Comparison of ENCODE assay signal across 11 mouse cellular contexts in genomic region chr10:81644716-81645115, GRCm38 (mm10). TPM values are rescaled to one million over a fixed set of nuclear protein-coding genes. Genes with fewer than 3 reads are reported as not detected.
DNase-seq lines count a peak whose midpoint lies in the region; ATAC-seq and TF ChIP-seq lines count a peak whose summit lies in the region.
"Had no signal": no experiment of that assay in that cellular context is flagged by ENCODE, and none has a peak within 500 bp of the region (broad histone marks: within the 10 kb centered on the region; RNA-seq: fewer than 3 reads in every experiment).

No protein-coding gene starts in this region.

- no peak for ATAC-seq in heart, embryonic 12.5 days (ENCODE audit: insufficient number of reproducible peaks, low FRiP score)
- no peak for ATAC-seq in midbrain, postnatal 0 days (ENCODE audit: low FRiP score)
- no peak for ATAC-seq in neural tube, embryonic 13.5 days (ENCODE audit: low read depth)
- no peak for ATAC-seq in intestine, embryonic 16.5 days

- no peak overlapping the region for H3K4me3 ChIP-seq in heart, embryonic 12.5 days
- H3K4me3 ChIP-seq in midbrain, embryonic 10.5 days = peak overlapping the region; percentile 85; the same call in 1 of the 2 replicates
- no peak overlapping the region for H3K4me3 ChIP-seq in midbrain, postnatal 0 days (ENCODE audit: low read depth, low read length)
- peak overlapping the region; percentile 68; the same call in 1 of the 2 replicates for H3K4me3 ChIP-seq in neural tube, embryonic 13.5 days
- no peak overlapping the region for H3K4me3 ChIP-seq in intestine, embryonic 16.5 days (ENCODE audit: low read length)

- peaks cover 30% of the 10 kb centered on the region for H3K4me1 ChIP-seq in heart, embryonic 12.5 days (replicated peaks)
- H3K4me1 ChIP-seq in midbrain, embryonic 10.5 days = peaks cover 41% of the 10 kb centered on the region
- H3K4me1 ChIP-seq in midbrain, postnatal 0 days (ENCODE audit: insufficient read depth, low read length) = peaks cover 18% of the 10 kb centered on the region
- H3K4me1 ChIP-seq in neural tube, embryonic 13.5 days (replicated peaks) = peaks cover 33% of the 10 kb centered on the region
- peaks cover 17% of the 10 kb centered on the region for H3K4me1 ChIP-seq in intestine, embryonic 16.5 days (ENCODE audit: control insufficient read depth, insufficient read depth, low read length)

- H3K4me2 ChIP-seq in heart, embryonic 12.5 days = peak overlapping the region; percentile 89
- no peak overlapping the region for H3K4me2 ChIP-seq in midbrain, postnatal 0 days (ENCODE audit: low read depth, low read length, poor library complexity, severe bottlenecking)
- H3K4me2 ChIP-seq in neural tube, embryonic 13.5 days = no peak overlapping the region
- no peak overlapping the region for H3K4me2 ChIP-seq in intestine, embryonic 16.5 days (ENCODE audit: low read depth, low read length)

- H3K27me3 ChIP-seq in heart, embryonic 12.5 days (replicated peaks) = no peaks in the 10 kb centered on the region
- H3K27me3 ChIP-seq in midbrain, embryonic 10.5 days (ENCODE audit: low read depth, poor library complexity, severe bottlenecking) = peaks cover 24% of the 10 kb centered on the region; the same call in 1 of the 2 replicates
- H3K27me3 ChIP-seq in midbrain, postnatal 0 days (ENCODE audit: insufficient read depth, low read length) = no peaks in the 10 kb centered on the region
- no peaks in the 10 kb centered on the region for H3K27me3 ChIP-seq in neural tube, embryonic 13.5 days
- no peaks in the 10 kb centered on the region for H3K27me3 ChIP-seq in intestine, embryonic 16.5 days (replicated peaks; ENCODE audit: control insufficient read depth, insufficient read depth, low read length)
- H3K27me3 ChIP-seq: lung, embryonic 15.5 days had no signal

- no peaks in the 10 kb centered on the region for H3K9me3 ChIP-seq in heart, embryonic 12.5 days (replicated peaks)
- H3K9me3 ChIP-seq in midbrain, embryonic 10.5 days (replicated peaks) = no peaks in the 10 kb centered on the region
- H3K9me3 ChIP-seq in midbrain, postnatal 0 days (ENCODE audit: low read length) = no peaks in the 10 kb centered on the region
- H3K9me3 ChIP-seq in neural tube, embryonic 13.5 days = no peaks in the 10 kb centered on the region
- H3K9me3 ChIP-seq in intestine, embryonic 16.5 days (ENCODE audit: control insufficient read depth, low read length) = no peaks in the 10 kb centered on the region
- H3K9me3 ChIP-seq: lung, embryonic 15.5 days had no signal

- intact Hi-C loops in heart, postnatal 36 days (cut with DNase I) = loop anchor here (5.0 kb wide), 2 partner anchors 403 to 528 kb away; partner anchors contain the start of gene Zfp873

- H3K36me3 ChIP-seq in heart, embryonic 12.5 days = no peaks in the 10 kb centered on the region
- H3K36me3 ChIP-seq in midbrain, embryonic 10.5 days = no peaks in the 10 kb centered on the region
- 0 out of 2 replicates have a peak, but pooled peaks cover 1% of the 10 kb centered on the region for H3K36me3 ChIP-seq in midbrain, postnatal 0 days (ENCODE audit: insufficient read depth, low read length)
- 0 out of 2 replicates have a peak, but pooled peaks cover 7% of the 10 kb centered on the region for H3K36me3 ChIP-seq in neural tube, embryonic 13.5 days
- H3K36me3 ChIP-seq in intestine, embryonic 16.5 days (ENCODE audit: control insufficient read depth, insufficient read depth, low read length) = no peaks in the 10 kb centered on the region
- H3K36me3 ChIP-seq: lung, embryonic 15.5 days had no signal

- no peak overlapping the region for H3K27ac ChIP-seq in heart, embryonic 12.5 days (ENCODE audit: poor library complexity, severe bottlenecking)
- H3K27ac ChIP-seq in midbrain, embryonic 10.5 days (replicated peaks) = no peak overlapping the region
- no peak overlapping the region for H3K27ac ChIP-seq in midbrain, postnatal 0 days (ENCODE audit: low read depth, low read length)
- H3K27ac ChIP-seq in neural tube, embryonic 13.5 days (replicated peaks) = no peak overlapping the region
- H3K27ac ChIP-seq in intestine, embryonic 16.5 days (ENCODE audit: low read length) = no peak overlapping the region
- H3K27ac ChIP-seq: stomach, postnatal 0 days had no signal

- TF ChIP-seq CTCF in midbrain, postnatal 0 days (IDR thresholded peaks at IDR 0.05) = no peak

- DNase-seq in heart, postnatal 36 days = no peak
- DNase-seq in midbrain, embryonic 10.5 days (ENCODE audit: low spot score) = no peak
- DNase-seq in midbrain, postnatal 0 days (ENCODE audit: low spot score) = no peak
- DNase-seq in cerebellum, postnatal 25 days = peak; percentile 19 to 25
- DNase-seq: adrenal gland, postnatal 36 days; right cerebral cortex, postnatal 25 days had no signal

- 91% methylated on average over 18 of the region's 18 CpGs for WGBS in heart, embryonic 12.5 days
- WGBS in midbrain, embryonic 10.5 days = 89% methylated on average over 18 of the region's 18 CpGs
- WGBS in midbrain, postnatal 0 days = 91% methylated on average over 18 of the region's 18 CpGs
- WGBS in neural tube, embryonic 13.5 days = 86% methylated on average over 18 of the region's 18 CpGs
- 90% methylated on average over 18 of the region's 18 CpGs for WGBS in intestine, embryonic 16.5 days

- no peak overlapping the region for H3K9ac ChIP-seq in heart, embryonic 12.5 days
- no peak overlapping the region for H3K9ac ChIP-seq in midbrain, postnatal 0 days (replicated peaks; ENCODE audit: low read length, poor library complexity, severe bottlenecking)
- peak overlapping the region; percentile 96; the same call in 1 of the 2 replicates for H3K9ac ChIP-seq in neural tube, embryonic 13.5 days
- H3K9ac ChIP-seq in intestine, embryonic 16.5 days (ENCODE audit: low read depth, low read length) = no peak overlapping the region

RNA-seq across cellular contexts. Expression of gene Gm10778, which starts 4.1 kb away (rescaled TPM):
- 3.3 and 3.5 TPM in 2 replicates for polyA plus RNA-seq in heart, embryonic 12.5 days (2016; fragmentation: Nextera tagmentation; extraction: Ambion mirVana)
- total RNA-seq in heart, postnatal 36 days (2021) = 1 to 10 TPM; 1.7 to 2.5 TPM
- 4.9 and 5.6 TPM in 2 replicates for polyA plus RNA-seq in midbrain, embryonic 10.5 days (2016; fragmentation: Nextera tagmentation; extraction: Ambion mirVana)
- total RNA-seq in midbrain, postnatal 0 days (2014; rRNA removed) = 3.3 and 5.3 TPM in 2 replicates
- polyA plus RNA-seq in midbrain, postnatal 0 days (2015; fragmentation: Nextera tagmentation; extraction: Ambion mirVana) = 2.9 and 3.7 TPM in 2 replicates
- polyA plus RNA-seq in neural tube, embryonic 13.5 days (2015; fragmentation: Nextera tagmentation; extraction: Ambion mirVana) = 6.6 and 9.2 TPM in 2 replicates
- polyA plus RNA-seq in intestine, embryonic 16.5 days (2015; fragmentation: Nextera tagmentation; extraction: Ambion mirVana) = 3.3 and 3.6 TPM in 2 replicates

RNA-seq across cellular contexts. Expression of gene Ankrd24, which starts 16.4 kb away (rescaled TPM):
- 9.6 and 12.1 TPM in 2 replicates for polyA plus RNA-seq in heart, embryonic 12.5 days (2016; fragmentation: Nextera tagmentation; extraction: Ambion mirVana)
- 10 to 100 TPM in 1 of 2 experiments, 1 to 10 TPM in 1; 8.0 to 11.7 TPM for total RNA-seq in heart, postnatal 36 days (2021)
- polyA plus RNA-seq in midbrain, embryonic 10.5 days (2016; fragmentation: Nextera tagmentation; extraction: Ambion mirVana) = 5.8 and 5.9 TPM in 2 replicates
- 93.1 and 100 TPM in 2 replicates for total RNA-seq in midbrain, postnatal 0 days (2014; rRNA removed)
- polyA plus RNA-seq in midbrain, postnatal 0 days (2015; fragmentation: Nextera tagmentation; extraction: Ambion mirVana) = 14.6 and 14.9 TPM in 2 replicates
- 10.6 and 11.8 TPM in 2 replicates for polyA plus RNA-seq in neural tube, embryonic 13.5 days (2015; fragmentation: Nextera tagmentation; extraction: Ambion mirVana)
- 8.2 and 8.7 TPM in 2 replicates for polyA plus RNA-seq in intestine, embryonic 16.5 days (2015; fragmentation: Nextera tagmentation; extraction: Ambion mirVana)

RNA-seq across cellular contexts. Expression of gene Sirt6, which starts 17.1 kb away (rescaled TPM):
- 25.4 and 25.6 TPM in 2 replicates for polyA plus RNA-seq in heart, embryonic 12.5 days (2016; fragmentation: Nextera tagmentation; extraction: Ambion mirVana)
- total RNA-seq in heart, postnatal 36 days (2021) = 1 to 10 TPM; 6.5 to 7.2 TPM
- polyA plus RNA-seq in midbrain, embryonic 10.5 days (2016; fragmentation: Nextera tagmentation; extraction: Ambion mirVana) = 49.3 and 58.7 TPM in 2 replicates
- total RNA-seq in midbrain, postnatal 0 days (2014; rRNA removed) = 25.0 and 33.8 TPM in 2 replicates
- polyA plus RNA-seq in midbrain, postnatal 0 days (2015; fragmentation: Nextera tagmentation; extraction: Ambion mirVana) = 41.0 and 42.6 TPM in 2 replicates
- 56.2 and 57.6 TPM in 2 replicates for polyA plus RNA-seq in neural tube, embryonic 13.5 days (2015; fragmentation: Nextera tagmentation; extraction: Ambion mirVana)
- 29.3 and 29.5 TPM in 2 replicates for polyA plus RNA-seq in intestine, embryonic 16.5 days (2015; fragmentation: Nextera tagmentation; extraction: Ambion mirVana)

RNA-seq across cellular contexts. Expression of gene BC025920, which starts 38.6 kb away (rescaled TPM):
- 0.50 and 0.72 TPM in 2 replicates for polyA plus RNA-seq in heart, embryonic 12.5 days (2016; fragmentation: Nextera tagmentation; extraction: Ambion mirVana)
- 1 to 10 TPM; 2.6 to 2.7 TPM for total RNA-seq in heart, postnatal 36 days (2021)
- polyA plus RNA-seq in midbrain, embryonic 10.5 days (2016; fragmentation: Nextera tagmentation; extraction: Ambion mirVana) = 1.4 and 2.0 TPM in 2 replicates
- 1.2 and 2.6 TPM in 2 replicates for total RNA-seq in midbrain, postnatal 0 days (2014; rRNA removed)
- polyA plus RNA-seq in midbrain, postnatal 0 days (2015; fragmentation: Nextera tagmentation; extraction: Ambion mirVana) = 0.80 and 1.6 TPM in 2 replicates
- 2.5 and 3.3 TPM in 2 replicates for polyA plus RNA-seq in neural tube, embryonic 13.5 days (2015; fragmentation: Nextera tagmentation; extraction: Ambion mirVana)
- 0.61 and 1.2 TPM in 2 replicates for polyA plus RNA-seq in intestine, embryonic 16.5 days (2015; fragmentation: Nextera tagmentation; extraction: Ambion mirVana)

RNA-seq across cellular contexts. Expression of gene Tle6, which starts 43.8 kb away (rescaled TPM):
- 27.2 and 27.4 TPM in 2 replicates for polyA plus RNA-seq in heart, embryonic 12.5 days (2016; fragmentation: Nextera tagmentation; extraction: Ambion mirVana)
- total RNA-seq in heart, postnatal 36 days (2021) = 1 to 10 TPM; 7.5 to 8.5 TPM
- 6.0 and 8.8 TPM in 2 replicates for polyA plus RNA-seq in midbrain, embryonic 10.5 days (2016; fragmentation: Nextera tagmentation; extraction: Ambion mirVana)
- 8.4 and 13.3 TPM in 2 replicates for total RNA-seq in midbrain, postnatal 0 days (2014; rRNA removed)
- polyA plus RNA-seq in midbrain, postnatal 0 days (2015; fragmentation: Nextera tagmentation; extraction: Ambion mirVana) = 4.7 and 7.5 TPM in 2 replicates
- polyA plus RNA-seq in neural tube, embryonic 13.5 days (2015; fragmentation: Nextera tagmentation; extraction: Ambion mirVana) = 4.9 and 6.2 TPM in 2 replicates
- 21.0 and 22.7 TPM in 2 replicates for polyA plus RNA-seq in intestine, embryonic 16.5 days (2015; fragmentation: Nextera tagmentation; extraction: Ambion mirVana)

Comparison
In these comparisons a context has a peak if more than half of its experiments do, and no peak if none do; other contexts are left out.
1. H3K4me3 ChIP-seq: peak in midbrain, embryonic 10.5 days (single experiment) and neural tube, embryonic 13.5 days (single experiment); none in heart, embryonic 12.5 days (single experiment), midbrain, postnatal 0 days (single experiment) and intestine, embryonic 16.5 days (single experiment).
2. DNase-seq: peak in cerebellum, postnatal 25 days (2 of 2); none in heart, postnatal 36 days (0 of 2), midbrain, embryonic 10.5 days (single experiment) and midbrain, postnatal 0 days (single experiment).